Mouse (Mus musculus): ENCODE measurements around the gene Hcn2. TPM values are rescaled to one million over a fixed set of nuclear protein-coding genes. Genes with fewer than 3 reads are reported as not detected.
"Not testable (repeated sequence)": the region's sequence is repeated elsewhere in the genome, so short reads cannot be mapped to it uniquely, and the experiment has no call there.

Hcn2 gene
- polyA plus RNA-seq, 1 experiment from 2014 or later: not detected

- no peaks in the 10 kb centered on the region for H3K9me3 ChIP-seq (replicated peaks; ENCODE audit: control insufficient read depth, low read length)
- H3K9ac ChIP-seq (ENCODE audit: low read depth, low read length): no peak overlapping the region
- H3K27ac ChIP-seq (ENCODE audit: low read length): no peak overlapping the region
- ATAC-seq (ENCODE audit: low read depth): peak; percentile 68
- H3K36me3 ChIP-seq (ENCODE audit: control insufficient read depth, insufficient read depth): no peaks in the 10 kb centered on the region
- no peak overlapping the region for H3K4me2 ChIP-seq (ENCODE audit: low read depth, low read length)
- 58% methylated on average over 13 of the region's 13 CpGs for WGBS (ENCODE audit: insufficient replicate concordance)
- H3K4me1 ChIP-seq (ENCODE audit: control insufficient read depth, low read depth, low read length): peaks cover 8% of the 10 kb centered on the region
- no peaks in the 10 kb centered on the region for H3K27me3 ChIP-seq (ENCODE audit: control insufficient read depth, insufficient read depth, low read depth, low read length)
- no peak overlapping the region for H3K4me3 ChIP-seq (ENCODE audit: low read depth, low read length)
These were observed 21.0 kb upstream of the Hcn2 start for GRCm38 (mm10) chr10:79695231-79696128.

- ATAC-seq (ENCODE audit: low read depth): no peak
- peaks cover 8% of the 10 kb centered on the region for H3K4me1 ChIP-seq (ENCODE audit: control insufficient read depth, low read depth, low read length)
- no peaks in the 10 kb centered on the region for H3K27me3 ChIP-seq (ENCODE audit: control insufficient read depth, insufficient read depth, low read depth, low read length)
- H3K36me3 ChIP-seq (ENCODE audit: control insufficient read depth, insufficient read depth): no peaks in the 10 kb centered on the region
- H3K4me2 ChIP-seq (ENCODE audit: low read depth, low read length): no peak overlapping the region
- no peaks in the 10 kb centered on the region for H3K9me3 ChIP-seq (replicated peaks; ENCODE audit: control insufficient read depth, low read length)
- no peak overlapping the region for H3K9ac ChIP-seq (ENCODE audit: low read depth, low read length)
- H3K27ac ChIP-seq (ENCODE audit: low read length): no peak overlapping the region
- WGBS (ENCODE audit: insufficient replicate concordance): 57% methylated on average over 9 of the region's 9 CpGs
- no peak overlapping the region for H3K4me3 ChIP-seq (ENCODE audit: low read depth, low read length)
These were observed 20.2 kb upstream of the Hcn2 start for GRCm38 (mm10) chr10:79696129-79696651.

GRCm38 (mm10) chr10:79697916-79698315 is 18.5 kb upstream of the Hcn2 start:
- WGBS (ENCODE audit: insufficient replicate concordance): 37% methylated on average over 6 of the region's 6 CpGs
- Histone ChIP-seq H3K4me3 (ENCODE audit: low read depth, low read length) (no peak overlapping the region), H3K27me3 (ENCODE audit: control insufficient read depth, insufficient read depth, low read depth, low read length) (no peaks in the 10 kb centered on the region), H3K4me1 (ENCODE audit: control insufficient read depth, low read depth, low read length) (peaks cover 10% of the 10 kb centered on the region), H3K9ac (ENCODE audit: low read depth, low read length) (no peak overlapping the region), H3K27ac (ENCODE audit: low read length) (no peak overlapping the region), H3K9me3 (replicated peaks; ENCODE audit: control insufficient read depth, low read length) (no peaks in the 10 kb centered on the region), H3K4me2 (ENCODE audit: low read depth, low read length) (no peak overlapping the region), H3K36me3 (ENCODE audit: control insufficient read depth, insufficient read depth) (no peaks in the 10 kb centered on the region)
- ATAC-seq (ENCODE audit: low read depth): no peak

GRCm38 (mm10) chr10:79698459-79698858 is 18.0 kb upstream of the Hcn2 start:
- Histone ChIP-seq H3K27me3 (ENCODE audit: control insufficient read depth, insufficient read depth, low read depth, low read length) (no peaks in the 10 kb centered on the region), H3K4me1 (ENCODE audit: control insufficient read depth, low read depth, low read length) (peaks cover 10% of the 10 kb centered on the region), H3K27ac (ENCODE audit: low read length) (no peak overlapping the region), H3K9ac (ENCODE audit: low read depth, low read length) (no peak overlapping the region), H3K4me2 (ENCODE audit: low read depth, low read length) (no peak overlapping the region), H3K9me3 (replicated peaks; ENCODE audit: control insufficient read depth, low read length) (no peaks in the 10 kb centered on the region), H3K36me3 (ENCODE audit: control insufficient read depth, insufficient read depth) (no peaks in the 10 kb centered on the region), H3K4me3 (ENCODE audit: low read depth, low read length) (no peak overlapping the region)
- no peak for ATAC-seq (ENCODE audit: low read depth)
- 76% methylated on average over 6 of the region's 6 CpGs for WGBS (ENCODE audit: insufficient replicate concordance)

- peaks cover 11% of the 10 kb centered on the region for H3K4me1 ChIP-seq (ENCODE audit: control insufficient read depth, low read depth, low read length)
- no peak overlapping the region for H3K9ac ChIP-seq (ENCODE audit: low read depth, low read length)
- H3K27me3 ChIP-seq (ENCODE audit: control insufficient read depth, insufficient read depth, low read depth, low read length): no peaks in the 10 kb centered on the region
- no peak for ATAC-seq (ENCODE audit: low read depth)
- peak overlapping the region; percentile 64; the same call in 1 of the 2 replicates for H3K27ac ChIP-seq (ENCODE audit: low read length)
- no peaks in the 10 kb centered on the region for H3K36me3 ChIP-seq (ENCODE audit: control insufficient read depth, insufficient read depth)
- WGBS (ENCODE audit: insufficient replicate concordance): 41% methylated on average over 7 of the region's 7 CpGs
- H3K9me3 ChIP-seq (replicated peaks; ENCODE audit: control insufficient read depth, low read length): no peaks in the 10 kb centered on the region
- H3K4me2 ChIP-seq (ENCODE audit: low read depth, low read length): no peak overlapping the region
- no peak overlapping the region for H3K4me3 ChIP-seq (ENCODE audit: low read depth, low read length)
These were observed 15.8 kb upstream of the Hcn2 start for GRCm38 (mm10) chr10:79700676-79701075.

GRCm38 (mm10) chr10:79701443-79702129 is 14.8 kb upstream of the Hcn2 start:
- 60% methylated on average over 10 of the region's 10 CpGs for WGBS (ENCODE audit: insufficient replicate concordance)
- ATAC-seq (ENCODE audit: low read depth): peak; percentile 1; the same call in 1 of the 2 replicates
- Histone ChIP-seq H3K4me2 (ENCODE audit: low read depth, low read length) (no peak overlapping the region), H3K27me3 (ENCODE audit: control insufficient read depth, insufficient read depth, low read depth, low read length) (no peaks in the 10 kb centered on the region), H3K27ac (ENCODE audit: low read length) (peak overlapping the region; percentile 64), H3K4me3 (ENCODE audit: low read depth, low read length) (no peak overlapping the region), H3K4me1 (ENCODE audit: control insufficient read depth, low read depth, low read length) (peaks cover 17% of the 10 kb centered on the region), H3K9me3 (replicated peaks; ENCODE audit: control insufficient read depth, low read length) (no peaks in the 10 kb centered on the region), H3K36me3 (ENCODE audit: control insufficient read depth, insufficient read depth) (no peaks in the 10 kb centered on the region; the same call in 1 of the 2 replicates), H3K9ac (ENCODE audit: low read depth, low read length) (no peak overlapping the region)

GRCm38 (mm10) chr10:79702970-79703369 is 13.5 kb upstream of the Hcn2 start:
- not testable (repeated sequence) for ATAC-seq (ENCODE audit: low read depth)
- 67% methylated on average over 2 of the region's 4 CpGs for WGBS (ENCODE audit: insufficient replicate concordance)

GRCm38 (mm10) chr10:79703541-79703940 is 12.9 kb upstream of the Hcn2 start:
- Histone ChIP-seq H3K36me3 (ENCODE audit: control insufficient read depth, insufficient read depth) (peaks cover 15% of the 10 kb centered on the region), H3K27ac (ENCODE audit: low read length) (peak overlapping the region; percentile 69), H3K27me3 (ENCODE audit: control insufficient read depth, insufficient read depth, low read depth, low read length) (no peaks in the 10 kb centered on the region), H3K9ac (ENCODE audit: low read depth, low read length) (peak overlapping the region; percentile 53; the same call in 1 of the 2 replicates), H3K4me1 (ENCODE audit: control insufficient read depth, low read depth, low read length) (peaks cover 37% of the 10 kb centered on the region), H3K9me3 (replicated peaks; ENCODE audit: control insufficient read depth, low read length) (no peaks in the 10 kb centered on the region), H3K4me2 (ENCODE audit: low read depth, low read length) (peak overlapping the region; percentile 71), H3K4me3 (ENCODE audit: low read depth, low read length) (peak overlapping the region; percentile 76; the same call in 1 of the 2 replicates)
- 77% methylated on average over 10 of the region's 10 CpGs for WGBS (ENCODE audit: insufficient replicate concordance)
- ATAC-seq (ENCODE audit: low read depth): no peak

More at GRCm38 (mm10) chr10:79702970-79703369, 13.5 kb upstream of the Hcn2 start:
- H3K4me3 ChIP-seq (ENCODE audit: low read depth, low read length); H3K9me3 ChIP-seq (replicated peaks; ENCODE audit: control insufficient read depth, low read length); H3K4me2 ChIP-seq (ENCODE audit: low read depth, low read length); H3K27me3 ChIP-seq (ENCODE audit: control insufficient read depth, insufficient read depth, low read depth, low read length); H3K27ac ChIP-seq (ENCODE audit: low read length); H3K9ac ChIP-seq (ENCODE audit: low read depth, low read length); H3K36me3 ChIP-seq (ENCODE audit: control insufficient read depth, insufficient read depth): not testable (repeated sequence)
- peaks cover 31% of the 10 kb centered on the region for H3K4me1 ChIP-seq (ENCODE audit: control insufficient read depth, low read depth, low read length)
